Mouse (Mus musculus): ENCODE measurements at regions not wholly inside any gene's neighbourhood (a gene's known extent, or its start where the extent isn't known, plus 50 kb on each side); places are given as distances from the start of the nearest gene placed in this dataset.

GRCm38 (mm10) chr2:106538329-106538728 is 154.7 kb upstream of the Mpped2 start:
- no peak for DNase-seq (ENCODE audit: low read depth, low spot score)

GRCm38 (mm10) chr2:106540176-106540575 is 152.9 kb upstream of the Mpped2 start:
- no peak for DNase-seq (ENCODE audit: low read depth, low spot score)

- no peak for DNase-seq (ENCODE audit: low read depth, low spot score)
Measured at GRCm38 (mm10) chr2:106547117-106547516, 146.0 kb upstream of the Mpped2 start.

- DNase-seq (ENCODE audit: low read depth, low spot score), result no peak
Measured at GRCm38 (mm10) chr2:106553666-106554065, 139.4 kb upstream of the Mpped2 start.

- no peak for DNase-seq (ENCODE audit: low read depth, low spot score)
Measured at GRCm38 (mm10) chr2:106561571-106562090, 131.4 kb upstream of the Mpped2 start.

GRCm38 (mm10) chr2:106570226-106570625 is 122.8 kb upstream of the Mpped2 start:
- no peak for DNase-seq (ENCODE audit: low read depth, low spot score)

- DNase-seq (ENCODE audit: low read depth, low spot score), result no peak
Measured at GRCm38 (mm10) chr2:106571346-106571745, 121.7 kb upstream of the Mpped2 start.

GRCm38 (mm10) chr2:106571913-106572312 is 121.2 kb upstream of the Mpped2 start:
- DNase-seq (ENCODE audit: low read depth, low spot score), result no peak

DNA sequence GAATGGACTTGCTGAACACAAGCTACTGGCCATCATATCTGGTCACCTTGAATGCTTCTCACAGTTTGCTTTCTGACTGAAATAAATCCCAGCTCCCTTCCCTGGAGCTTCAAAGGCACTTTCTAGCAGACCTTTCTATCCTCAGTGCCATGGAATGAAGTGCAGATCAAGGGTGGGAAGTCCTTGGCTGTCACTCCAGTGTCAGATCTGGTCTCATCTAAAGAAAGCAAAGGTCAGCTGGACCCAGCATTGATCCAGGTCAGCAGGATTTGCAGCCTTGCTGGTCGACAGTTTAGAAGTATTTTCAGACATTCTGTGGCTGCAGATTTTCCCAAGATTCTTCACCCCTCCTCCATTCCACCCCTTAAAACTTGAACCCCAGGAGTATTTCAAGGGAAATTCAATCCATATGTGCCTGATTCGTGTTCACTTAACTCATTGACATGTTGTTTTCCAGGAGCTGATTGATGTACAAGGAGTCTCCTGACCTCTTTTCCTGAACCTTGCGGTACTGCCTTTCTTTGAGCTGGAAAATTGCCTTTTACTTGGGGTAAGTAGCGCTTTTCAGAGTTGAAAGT is 116.2 kb upstream of the Mpped2 start:
- no peak for DNase-seq (ENCODE audit: low read depth, low spot score)

- DNase-seq (ENCODE audit: low read depth, low spot score), result no peak
Measured at GRCm38 (mm10) chr2:106578062-106578461, 115.0 kb upstream of the Mpped2 start.

- peak; percentile 10 for DNase-seq (ENCODE audit: low read depth, low spot score)
Measured at GRCm38 (mm10) chr2:106580663-106581062, 112.4 kb upstream of the Mpped2 start.

- DNase-seq (ENCODE audit: low read depth, low spot score), result no peak
Measured at GRCm38 (mm10) chr2:106621251-106621650, 71.8 kb upstream of the Mpped2 start.

DNA sequence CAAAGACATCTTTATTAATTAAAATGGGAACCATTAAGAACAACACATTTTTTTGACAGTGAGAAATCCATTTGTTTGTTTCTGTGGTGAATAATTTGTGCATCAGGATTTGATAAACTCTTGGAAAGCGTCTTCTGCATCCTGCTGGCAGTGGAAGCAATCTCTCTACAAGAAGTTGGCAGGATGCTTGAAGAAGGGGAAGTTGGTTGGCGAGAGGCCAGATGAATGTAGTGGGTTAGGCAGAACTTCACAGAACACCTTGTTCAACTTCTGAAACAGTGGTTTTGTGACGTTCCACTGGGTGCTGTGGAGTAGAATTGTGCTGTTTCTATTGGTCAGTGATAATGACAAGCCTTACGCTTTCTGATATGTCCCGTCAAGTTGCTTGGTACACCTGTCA is 70.7 kb upstream of the Mpped2 start:
- no peak for DNase-seq (ENCODE audit: low read depth, low spot score)

GRCm38 (mm10) chr2:106623680-106624079 is 69.4 kb upstream of the Mpped2 start:
- DNase-seq (ENCODE audit: low read depth, low spot score), result no peak

DNA sequence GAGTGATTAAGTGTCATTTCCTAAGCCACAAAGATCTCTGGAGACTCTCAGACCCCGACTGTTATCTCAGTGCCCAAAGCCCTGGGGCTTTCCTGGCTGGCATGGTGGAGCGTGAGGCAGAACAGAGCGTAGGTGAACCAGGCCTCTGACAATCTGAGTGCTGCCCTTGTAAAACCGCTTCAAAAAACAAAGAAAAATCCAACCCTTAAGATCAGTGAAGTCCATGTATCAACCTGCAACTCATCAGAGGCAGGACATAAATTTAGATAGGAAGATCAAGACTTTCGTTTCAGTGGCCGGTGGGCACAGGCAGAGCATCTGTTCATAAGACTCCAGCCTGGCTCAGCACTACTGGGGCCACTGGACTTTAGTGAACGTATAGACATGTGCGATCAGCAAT is 61.1 kb upstream of the Mpped2 start:
- DNase-seq (ENCODE audit: low read depth, low spot score), result no peak

Measured in brain, embryonic 18.5 days (tissue).